Mouse (Mus musculus): ENCODE results near the gene Sesn3. TPM values are rescaled to one million over a fixed set of nuclear protein-coding genes. Genes with fewer than 3 reads are reported as not detected.

Gene Sesn3
- polyA plus RNA-seq, 1 experiment = 4.7 TPM

DNA sequence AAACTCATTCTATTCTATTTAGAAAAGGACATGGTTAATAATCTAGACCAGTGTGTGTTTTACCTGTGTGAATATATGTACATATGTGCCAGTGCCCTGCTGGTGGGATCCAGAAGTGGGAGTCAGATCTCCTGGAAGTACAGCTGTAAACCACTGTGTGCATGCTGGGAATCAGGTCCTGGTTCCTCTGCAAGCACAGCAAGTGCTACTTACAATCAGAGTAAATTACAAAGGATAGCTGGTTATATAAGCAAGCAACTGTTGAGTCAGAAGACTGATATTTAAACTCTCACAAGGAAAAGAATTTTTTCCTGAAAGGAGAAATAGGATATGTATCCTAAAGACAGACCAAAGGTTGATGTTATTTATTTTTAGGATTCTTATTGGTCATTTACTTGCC lies 13.6 kb downstream of the Sesn3 start:
- no peak overlapping the region for H3K4me2 ChIP-seq (ENCODE audit: low read depth)
- no peak overlapping the region for H3K4me3 ChIP-seq
- H3K27me3 ChIP-seq (ENCODE audit: control insufficient read depth, insufficient read depth, insufficient read length) = no peaks in the 10 kb centered on the region
- H3K79me2 ChIP-seq (ENCODE audit: control insufficient read depth, insufficient read depth) = no peaks in the 10 kb centered on the region
- TF ChIP-seq MYOG (IDR thresholded peaks at IDR 0.05; ENCODE audit: control insufficient read depth in 1 of 3, insufficient read depth in 1 of 3, insufficient read length in 2 of 3, low read depth in 2 of 3) (no peak), REST (IDR thresholded peaks at IDR 0.05; ENCODE audit: insufficient read depth, insufficient read length) (no peak), SRF (IDR thresholded peaks at IDR 0.05; ENCODE audit: control insufficient read depth, insufficient read length, low read depth) (no peak), TCF12 (IDR thresholded peaks at IDR 0.05; ENCODE audit: insufficient read depth, poor library complexity, severe bottlenecking) (no peak), MYOD1 (IDR thresholded peaks at IDR 0.05; ENCODE audit: control insufficient read depth in 1 of 3, insufficient read length in 2 of 3, low read depth in 2 of 3) (no peak)
- H3ac ChIP-seq (ENCODE audit: control insufficient read depth, insufficient read length) = no peak overlapping the region
- no peaks in the 10 kb centered on the region for H3K36me3 ChIP-seq (ENCODE audit: control insufficient read depth, insufficient read depth)

DNA sequence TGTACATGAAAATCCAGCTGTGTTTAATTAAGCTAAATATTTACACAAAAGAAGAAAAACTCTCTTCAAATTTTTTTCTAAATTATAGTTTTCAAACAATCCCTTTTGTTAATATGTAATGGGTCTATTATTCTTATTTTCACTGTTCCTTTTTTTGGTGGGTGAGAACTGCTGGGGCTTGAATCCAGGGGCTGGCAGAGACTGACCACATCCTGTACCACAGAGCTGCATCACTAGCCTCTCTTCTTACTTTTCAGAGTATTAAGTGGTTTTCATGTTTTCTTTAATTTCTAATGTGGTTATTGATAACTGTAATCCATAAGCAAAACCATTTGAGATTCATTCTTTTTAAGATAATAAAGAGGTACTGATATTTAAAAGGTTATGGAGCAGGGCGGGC lies 19.0 kb downstream of the Sesn3 start:
- H3K27me3 ChIP-seq (ENCODE audit: control insufficient read depth, insufficient read depth, insufficient read length) = no peaks in the 10 kb centered on the region
- H3K4me3 ChIP-seq = no peak overlapping the region

DNA sequence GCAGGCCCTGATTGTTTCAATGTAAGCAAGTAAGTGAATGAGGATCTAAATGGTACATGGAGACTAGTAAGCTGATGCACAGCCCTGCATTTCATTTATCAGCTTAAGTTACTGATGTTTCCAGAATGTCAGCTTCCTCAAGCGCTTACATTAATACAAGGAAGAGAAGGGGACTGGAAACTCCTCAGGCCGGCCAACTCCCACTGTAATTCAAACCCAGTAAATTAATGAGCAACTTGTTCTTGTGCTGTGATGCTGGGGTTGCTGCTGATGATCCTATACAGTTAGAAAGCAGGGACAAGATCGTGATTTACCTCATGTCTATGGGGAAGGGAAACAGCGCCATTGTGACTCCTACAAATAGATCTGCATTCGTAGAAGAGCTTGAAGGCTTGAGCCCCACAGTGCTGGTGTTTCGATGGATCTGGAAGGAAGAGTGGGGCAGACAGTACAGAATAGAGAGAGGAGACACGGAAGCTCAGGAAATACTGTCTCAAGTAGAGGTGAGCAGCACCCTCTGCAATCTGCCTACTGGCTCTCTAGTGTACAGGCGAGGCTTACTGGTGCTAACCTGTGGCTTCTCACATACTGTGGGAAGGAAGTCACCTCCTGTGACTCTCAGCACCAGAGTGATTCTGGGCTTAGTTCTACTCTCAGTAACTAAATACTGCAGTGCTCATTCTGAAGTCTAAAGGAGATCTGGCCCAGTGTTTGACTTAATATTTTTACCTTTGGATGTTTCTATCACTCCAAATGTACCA lies 21.0 kb downstream of the Sesn3 start:
- H3K4me2 ChIP-seq (ENCODE audit: low read depth) = no peak overlapping the region
- H3ac ChIP-seq (ENCODE audit: control insufficient read depth, insufficient read length) = no peak overlapping the region
- H3K36me3 ChIP-seq (ENCODE audit: control insufficient read depth, insufficient read depth) = no peaks in the 10 kb centered on the region
- TF ChIP-seq TCF3 (IDR thresholded peaks at IDR 0.05; ENCODE audit: insufficient read length, low read depth) = no peak
- no peak for TF ChIP-seq CEBPB (IDR thresholded peaks at IDR 0.05; ENCODE audit: insufficient read depth, poor library complexity, severe bottlenecking)
- TF ChIP-seq MAX (IDR thresholded peaks at IDR 0.05; ENCODE audit: low read depth) = no peak
- TF ChIP-seq MYOD1 (IDR thresholded peaks at IDR 0.05; ENCODE audit: control insufficient read depth in 1 of 3, insufficient read length in 2 of 3, low read depth in 2 of 3) = no peak
- no peak for TF ChIP-seq POLR2AphosphoS2 (IDR thresholded peaks at IDR 0.05; ENCODE audit: insufficient read length, low read depth)
- no peak for TF ChIP-seq POLR2A (IDR thresholded peaks at IDR 0.05; ENCODE audit: insufficient read length, low read depth)
- H3K27me3 ChIP-seq (ENCODE audit: control insufficient read depth, insufficient read depth, insufficient read length) = no peaks in the 10 kb centered on the region
- no peak overlapping the region for H3K4me3 ChIP-seq
- H3K79me2 ChIP-seq (ENCODE audit: control insufficient read depth, insufficient read depth) = no peaks in the 10 kb centered on the region

More for the DNA sequence above, 19.0 kb downstream of the Sesn3 start:
- no peak overlapping the region for H3ac ChIP-seq (ENCODE audit: control insufficient read depth, insufficient read length)
- no peaks in the 10 kb centered on the region for H3K79me2 ChIP-seq (ENCODE audit: control insufficient read depth, insufficient read depth)
- H3K4me2 ChIP-seq (ENCODE audit: low read depth) = no peak overlapping the region
- H3K36me3 ChIP-seq (ENCODE audit: control insufficient read depth, insufficient read depth) = no peaks in the 10 kb centered on the region
- TF ChIP-seq CEBPB (IDR thresholded peaks at IDR 0.05; ENCODE audit: insufficient read depth, poor library complexity, severe bottlenecking) (no peak), E2F4 (IDR thresholded peaks at IDR 0.05; ENCODE audit: insufficient read depth) (no peak), POLR2AphosphoS2 (IDR thresholded peaks at IDR 0.05; ENCODE audit: insufficient read length, low read depth) (no peak), MYOD1 (IDR thresholded peaks at IDR 0.05; ENCODE audit: control insufficient read depth in 1 of 3, insufficient read length in 2 of 3, low read depth in 2 of 3) (no peak), TCF3 (IDR thresholded peaks at IDR 0.05; ENCODE audit: insufficient read length, low read depth) (no peak), MYOG (IDR thresholded peaks at IDR 0.05; ENCODE audit: control insufficient read depth in 1 of 3, insufficient read depth in 1 of 3, insufficient read length in 2 of 3, low read depth in 2 of 3) (no peak)

DNA sequence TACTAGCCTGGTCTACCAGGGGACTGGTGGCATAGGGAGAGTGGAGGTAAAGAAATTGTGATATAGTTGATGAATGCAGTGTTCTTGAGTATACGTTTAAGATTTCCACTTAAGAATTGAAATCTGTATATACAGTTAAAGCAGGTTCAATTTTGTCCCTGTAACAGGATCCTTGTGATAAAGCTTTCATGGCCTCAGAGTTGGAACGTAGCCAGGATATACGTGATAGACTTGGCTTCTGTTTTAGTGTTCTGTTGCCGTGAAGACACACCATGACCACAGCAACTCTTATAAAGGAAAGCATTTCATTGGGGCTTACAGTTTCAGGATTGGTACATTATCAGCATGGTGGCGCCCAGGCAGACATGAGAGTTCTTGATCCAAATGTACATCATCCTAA lies 22.3 kb downstream of the Sesn3 start:
- no peaks in the 10 kb centered on the region for H3K79me2 ChIP-seq (ENCODE audit: control insufficient read depth, insufficient read depth)
- no peaks in the 10 kb centered on the region for H3K27me3 ChIP-seq (ENCODE audit: control insufficient read depth, insufficient read depth, insufficient read length)
- H3K4me2 ChIP-seq (ENCODE audit: low read depth) = no peak overlapping the region
- H3ac ChIP-seq (ENCODE audit: control insufficient read depth, insufficient read length) = no peak overlapping the region
- H3K4me3 ChIP-seq = no peak overlapping the region
- TF ChIP-seq E2F4 (IDR thresholded peaks at IDR 0.05; ENCODE audit: insufficient read depth) = no peak
- no peak for TF ChIP-seq POLR2AphosphoS2 (IDR thresholded peaks at IDR 0.05; ENCODE audit: insufficient read length, low read depth)
- no peak for TF ChIP-seq POLR2A (IDR thresholded peaks at IDR 0.05; ENCODE audit: insufficient read length, low read depth)
- TF ChIP-seq MYOD1 (IDR thresholded peaks at IDR 0.05; ENCODE audit: control insufficient read depth in 1 of 3, insufficient read length in 2 of 3, low read depth in 2 of 3) = no peak
- TF ChIP-seq SRF (IDR thresholded peaks at IDR 0.05; ENCODE audit: control insufficient read depth, insufficient read length, low read depth) = no peak
- no peak for TF ChIP-seq MYOG (IDR thresholded peaks at IDR 0.05; ENCODE audit: control insufficient read depth in 1 of 3, insufficient read depth in 1 of 3, insufficient read length in 2 of 3, low read depth in 2 of 3)
- TF ChIP-seq REST (IDR thresholded peaks at IDR 0.05; ENCODE audit: insufficient read depth, insufficient read length) = no peak
- TF ChIP-seq TCF12 (IDR thresholded peaks at IDR 0.05; ENCODE audit: insufficient read depth, poor library complexity, severe bottlenecking) = no peak
- TF ChIP-seq TCF3 (IDR thresholded peaks at IDR 0.05; ENCODE audit: insufficient read length, low read depth) = no peak
- TF ChIP-seq USF1 (IDR thresholded peaks at IDR 0.05; ENCODE audit: low read depth) = no peak
- no peak for TF ChIP-seq CEBPB (IDR thresholded peaks at IDR 0.05; ENCODE audit: insufficient read depth, poor library complexity, severe bottlenecking)
- no peak for TF ChIP-seq MAX (IDR thresholded peaks at IDR 0.05; ENCODE audit: low read depth)
- no peaks in the 10 kb centered on the region for H3K36me3 ChIP-seq (ENCODE audit: control insufficient read depth, insufficient read depth)

GRCm38 (mm10) chr9:14299819-14300218 lies 25.0 kb downstream of the Sesn3 start:
- TF ChIP-seq USF1 (IDR thresholded peaks at IDR 0.05; ENCODE audit: low read depth) (no peak), TCF3 (IDR thresholded peaks at IDR 0.05; ENCODE audit: insufficient read length, low read depth) (no peak), POLR2A (IDR thresholded peaks at IDR 0.05; ENCODE audit: insufficient read length, low read depth) (no peak), CEBPB (IDR thresholded peaks at IDR 0.05; ENCODE audit: insufficient read depth, poor library complexity, severe bottlenecking) (no peak), MAX (IDR thresholded peaks at IDR 0.05; ENCODE audit: low read depth) (no peak), POLR2AphosphoS2 (IDR thresholded peaks at IDR 0.05; ENCODE audit: insufficient read length, low read depth) (no peak)
- H3K79me2 ChIP-seq (ENCODE audit: control insufficient read depth, insufficient read depth) = no peaks in the 10 kb centered on the region
- no peak overlapping the region for H3K4me2 ChIP-seq (ENCODE audit: low read depth)
- no peaks in the 10 kb centered on the region for H3K36me3 ChIP-seq (ENCODE audit: control insufficient read depth, insufficient read depth)
- no peaks in the 10 kb centered on the region for H3K27me3 ChIP-seq (ENCODE audit: control insufficient read depth, insufficient read depth, insufficient read length)
- H3ac ChIP-seq (ENCODE audit: control insufficient read depth, insufficient read length) = no peak overlapping the region
- H3K4me3 ChIP-seq = no peak overlapping the region

Measured in myocyte (in vitro differentiated cells).